Mouse (Mus musculus): ENCODE measurements around the gene Isca2.
A peak's percentile ranks its signal among the peaks of the same experiment; 100 is the strongest.

Gene Isca2

DNA sequence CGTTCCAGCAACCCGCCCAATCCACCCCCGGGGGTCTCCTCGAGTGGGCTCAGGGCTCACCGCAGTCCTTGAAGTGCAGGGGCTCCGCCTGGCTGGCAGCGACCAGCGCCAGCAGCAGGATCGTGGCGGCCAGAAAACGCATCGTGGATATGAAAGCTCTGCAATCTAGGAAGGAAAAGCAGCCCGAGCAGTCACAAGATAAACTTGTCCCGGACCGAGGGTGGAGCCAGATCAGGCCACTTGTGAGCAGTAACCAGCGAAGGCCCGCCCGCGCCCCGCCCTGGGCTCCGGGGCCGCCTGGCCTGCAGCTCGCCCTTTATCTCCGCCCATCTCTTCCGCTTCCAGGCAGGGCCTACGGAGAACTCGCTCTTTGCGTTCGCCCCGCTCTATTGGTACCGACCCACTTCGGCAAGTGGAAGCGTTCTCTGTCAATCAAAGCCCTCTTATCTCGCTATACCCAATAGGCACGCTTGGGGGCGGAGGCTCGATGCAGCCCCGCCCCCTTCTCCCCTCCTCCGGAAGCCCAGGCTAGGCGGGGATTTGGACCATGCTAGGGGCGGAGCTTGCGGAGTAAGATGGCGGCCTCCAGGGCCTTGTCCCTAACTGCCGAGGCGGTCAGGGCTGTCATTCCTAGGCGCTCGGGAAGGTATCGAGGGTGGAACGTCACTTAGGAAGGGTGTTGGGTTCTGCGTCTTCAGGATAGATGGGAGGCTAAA lies at the start of gene Isca2, which contains the start of gene Npc2:
TSS of gene Isca2 (plus strand) at position 526 of the 716 bp plus-strand sequence.
TSS of gene Npc2 (minus strand) at position 427 of the 716 bp plus-strand sequence.
- peak; percentile 92 to 93 for DNase-seq

DNA sequence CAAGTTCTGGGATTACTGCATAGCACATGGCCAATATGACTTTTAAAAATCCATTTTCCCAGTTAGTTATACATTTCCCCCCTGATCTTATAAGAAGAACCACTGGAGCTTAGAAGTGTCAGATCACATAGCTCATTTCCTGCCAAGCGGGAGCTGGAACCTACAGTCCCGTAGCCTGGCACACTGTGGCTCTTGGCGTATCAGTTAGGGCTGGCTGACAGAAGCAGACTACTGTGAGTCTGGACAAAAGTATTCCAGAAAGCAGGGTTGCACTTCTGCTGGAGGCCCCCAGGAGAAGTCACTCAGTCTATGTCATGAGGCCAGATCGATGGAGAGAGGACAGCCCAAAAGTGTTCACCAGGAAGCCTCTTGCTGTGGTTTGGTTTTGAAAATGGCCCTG lies 46.7 kb upstream of the Isca2 start:
- DNase-seq: no peak

DNA sequence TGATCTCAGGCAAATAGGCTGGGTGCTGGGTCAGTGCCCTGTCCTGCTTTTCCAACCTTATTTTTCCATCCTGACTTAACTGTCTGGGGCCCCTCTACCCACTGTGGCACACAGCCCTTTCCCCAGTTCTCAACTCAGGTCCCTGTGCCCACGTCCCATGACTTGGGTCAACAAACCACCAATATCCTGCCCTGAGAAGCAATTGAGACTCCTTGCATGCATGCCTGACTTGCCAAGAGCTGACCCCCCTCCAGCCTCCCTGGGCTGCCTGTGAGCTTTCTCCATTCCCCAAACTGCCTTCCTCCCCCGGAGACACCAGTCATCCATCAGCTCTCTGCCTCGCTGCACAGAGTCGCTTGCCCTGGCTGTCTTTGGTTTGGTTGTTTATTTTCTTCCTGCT lies 46.1 kb upstream of the Isca2 start:
- no peak for DNase-seq

DNA sequence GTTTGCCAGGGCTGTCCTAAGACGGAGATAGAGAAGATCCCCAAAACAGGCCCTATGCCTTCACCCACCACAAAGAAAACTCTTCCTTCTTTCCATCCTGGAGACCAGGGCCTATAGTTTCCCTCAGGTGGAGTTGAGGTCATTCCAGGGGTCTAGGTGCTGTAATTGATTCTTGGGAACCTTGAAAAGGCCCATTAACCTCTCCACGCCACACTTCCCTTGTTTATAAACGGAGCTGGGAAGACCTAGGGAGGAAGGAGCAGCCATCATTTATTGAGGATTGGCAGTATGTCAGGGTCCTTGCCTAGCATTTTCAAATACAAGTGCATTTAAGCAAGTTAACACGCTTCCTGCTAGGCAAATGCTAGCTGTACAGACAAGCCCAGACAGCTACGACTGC lies 45.6 kb upstream of the Isca2 start:
- no peak for DNase-seq

DNA sequence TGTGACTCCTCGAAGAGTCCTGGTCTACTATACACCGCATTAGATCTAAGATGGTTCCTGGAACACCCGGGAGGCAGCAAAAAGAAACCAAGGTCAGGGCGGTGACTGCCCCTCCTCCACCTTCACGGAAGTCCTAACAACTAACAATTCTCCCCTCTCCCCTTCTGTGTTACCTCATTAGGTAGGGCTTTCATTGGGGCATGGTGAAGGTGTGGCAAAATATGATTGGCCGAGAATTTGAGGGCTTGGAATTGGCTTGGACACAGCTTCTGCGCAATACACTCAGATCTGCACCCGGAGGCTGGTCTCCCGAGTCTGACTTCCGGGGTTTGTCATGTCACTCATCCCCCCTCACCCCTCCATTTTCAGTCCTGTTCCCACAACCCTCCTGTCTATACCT lies 44.6 kb upstream of the Isca2 start:
- no peak for DNase-seq

DNA sequence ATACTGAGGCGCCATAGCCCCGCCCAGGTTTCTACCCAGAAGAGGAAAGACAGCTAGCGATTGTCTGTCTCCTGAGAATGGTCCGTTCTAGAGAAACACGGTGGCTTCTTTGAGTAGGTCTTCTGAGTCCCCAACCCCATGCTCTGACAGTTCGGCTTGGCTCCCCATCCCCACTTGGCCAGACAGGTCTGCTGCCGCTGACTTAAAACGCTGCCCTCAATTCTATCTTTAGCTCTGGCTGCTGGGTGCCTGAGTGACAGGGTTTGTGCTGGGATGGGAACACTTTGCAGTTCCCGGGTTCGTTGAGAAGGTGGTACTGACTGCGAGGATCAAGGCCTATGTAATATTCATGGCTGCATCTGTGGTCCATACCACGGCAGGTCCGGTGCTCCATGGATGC lies 39.7 kb upstream of the Isca2 start:
- no peak for DNase-seq

DNA sequence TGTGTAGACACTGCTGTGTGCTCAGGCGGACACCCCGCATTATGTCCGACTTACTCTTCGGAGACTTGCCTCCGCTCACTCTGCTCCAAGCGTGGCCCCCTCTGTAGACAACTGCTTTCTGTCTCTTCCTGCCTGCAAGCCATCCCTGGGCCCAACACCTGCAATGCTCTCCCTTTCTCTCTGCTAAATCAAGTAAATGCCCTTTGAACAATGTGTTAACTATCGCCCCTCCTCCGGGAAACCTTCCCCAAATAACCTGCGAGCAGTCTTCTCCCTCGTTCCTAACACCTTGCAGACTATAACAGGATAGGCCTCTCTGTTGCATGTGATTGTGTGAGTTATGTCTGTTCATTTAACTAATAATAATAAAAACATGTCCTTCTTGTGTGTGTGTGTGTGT lies 29.6 kb upstream of the Isca2 start:
- no peak for DNase-seq

DNA sequence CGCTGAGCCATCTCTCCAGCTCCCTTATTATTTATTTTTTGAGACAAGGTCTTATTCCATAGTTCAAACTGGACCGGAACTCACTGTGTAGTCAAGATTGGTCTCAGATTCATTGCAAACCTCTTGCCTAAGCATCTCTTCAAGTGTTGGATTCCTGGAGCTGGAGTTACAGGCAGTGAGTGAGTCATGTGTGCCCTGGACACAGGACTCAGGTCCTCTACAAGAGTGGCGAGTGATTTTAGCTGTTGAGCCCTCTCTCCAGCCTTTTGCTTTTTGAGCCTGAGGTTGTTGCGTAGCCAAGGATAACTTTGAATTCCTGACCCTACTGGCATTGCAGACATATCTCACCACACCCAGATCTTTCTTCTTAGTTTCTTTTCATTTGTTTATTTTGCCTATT lies 27.4 kb upstream of the Isca2 start:
- no peak for DNase-seq

DNA sequence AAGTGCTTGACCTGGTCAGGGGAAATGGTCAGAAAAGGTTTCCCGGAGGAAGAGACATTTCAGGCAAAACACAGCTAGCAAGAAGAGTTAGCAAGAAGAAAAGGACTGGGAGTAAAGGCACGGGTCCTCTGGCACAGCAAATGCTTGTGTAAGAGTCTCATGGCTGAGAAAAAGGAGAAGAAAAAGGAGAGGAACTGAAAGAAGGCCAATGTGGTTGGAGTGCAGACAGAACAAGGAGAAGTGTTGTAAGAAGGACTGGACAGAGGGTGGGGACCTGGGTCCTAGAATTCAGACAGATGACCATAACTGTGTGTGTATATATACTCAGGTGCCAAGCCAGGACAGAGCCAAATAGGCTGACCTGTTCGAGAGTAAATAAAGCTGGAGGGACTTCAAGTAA lies 24.9 kb upstream of the Isca2 start:
- DNase-seq: no peak

DNA sequence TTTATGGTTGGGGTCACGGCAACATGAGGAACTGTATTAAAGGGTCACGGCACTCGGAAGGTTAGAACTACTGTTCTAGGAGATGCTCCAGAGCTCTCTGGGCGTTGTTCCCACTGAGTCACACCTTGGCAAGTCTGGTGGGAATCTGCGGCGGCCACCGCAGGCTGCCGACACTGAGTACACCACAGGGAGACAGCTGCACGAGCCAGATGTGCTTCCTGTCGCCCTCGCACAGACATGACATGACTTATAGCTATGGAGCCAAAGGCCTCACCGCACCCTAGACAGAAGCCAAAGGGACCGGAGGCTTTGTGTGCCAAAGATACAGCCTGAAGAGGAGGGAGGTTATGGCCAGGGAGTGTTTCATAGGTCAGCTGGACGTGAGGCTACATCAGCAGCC lies 22.4 kb upstream of the Isca2 start:
- DNase-seq: no peak

DNA sequence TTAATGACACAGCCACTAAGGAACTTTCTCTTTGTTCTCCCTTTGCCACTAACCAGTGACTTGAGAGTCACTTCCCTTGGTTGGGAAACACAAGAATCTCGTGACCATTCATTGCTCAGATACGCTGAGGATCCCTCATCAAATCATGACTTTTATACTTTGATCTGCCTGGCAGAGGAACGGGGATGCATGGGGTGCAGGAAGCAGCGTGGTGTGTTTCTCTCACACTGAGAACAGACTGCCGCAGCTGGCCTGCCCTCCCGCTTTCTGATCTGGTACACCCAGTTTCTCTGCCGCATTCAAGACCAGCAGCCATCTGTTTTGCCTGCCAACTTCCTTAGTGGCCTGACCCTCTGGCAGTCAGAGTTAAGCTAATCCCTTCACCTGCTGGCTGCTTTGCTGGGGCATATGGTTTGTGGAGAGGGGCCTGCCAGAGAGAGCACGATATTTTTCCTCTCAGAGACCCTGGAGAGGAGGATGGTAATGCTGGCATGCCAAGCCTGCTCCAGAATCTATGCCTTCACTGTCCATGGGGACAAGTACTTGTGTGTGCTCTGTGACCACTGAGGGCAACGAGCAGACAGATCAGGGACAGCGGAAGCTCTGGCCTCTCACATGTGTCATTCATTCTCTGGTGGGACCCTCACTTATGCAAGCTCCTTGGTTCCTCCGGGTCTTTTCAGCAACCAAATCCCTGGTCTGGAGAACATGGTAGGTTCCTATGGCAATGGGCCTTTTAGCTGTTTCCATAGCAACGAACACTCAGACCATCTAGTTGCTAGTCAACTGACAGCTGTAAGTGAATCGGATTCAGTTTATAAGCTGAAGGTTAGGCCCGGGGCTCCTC lies 20.7 kb upstream of the Isca2 start:
- peak; percentile 59 to 64 for DNase-seq

DNA sequence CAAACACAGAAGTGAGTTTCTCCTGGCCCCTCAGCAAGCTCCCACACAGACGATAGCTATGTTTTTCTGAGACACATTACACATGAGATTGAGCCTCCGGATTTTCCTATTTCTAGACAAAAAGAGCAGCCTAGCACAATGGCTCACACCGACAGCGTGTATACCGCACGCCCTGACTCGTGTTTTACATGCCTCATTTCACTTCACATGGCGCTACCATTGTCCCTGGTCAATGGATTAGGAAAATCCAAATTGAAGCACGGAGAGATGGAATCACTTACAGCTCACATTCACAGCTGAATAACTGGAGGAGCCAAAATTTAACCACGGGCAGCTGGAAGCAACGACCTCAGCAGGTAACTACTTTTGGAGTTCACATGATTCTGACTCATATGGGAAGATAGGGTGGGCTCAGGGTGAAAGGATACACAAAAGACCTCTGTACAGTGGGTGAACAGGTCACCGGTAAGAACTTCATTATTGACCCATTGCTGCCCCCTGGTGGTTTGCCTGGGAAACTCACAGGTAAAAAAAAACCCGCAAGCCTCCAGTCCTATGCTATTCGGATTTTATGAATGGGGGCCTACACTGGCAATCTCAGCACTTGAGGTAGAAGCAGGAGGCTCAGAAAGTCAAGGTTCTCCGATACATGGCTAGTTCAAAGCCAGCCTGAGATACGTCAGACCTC lies 17.9 kb upstream of the Isca2 start:
- DNase-seq: peak; percentile 72

DNA sequence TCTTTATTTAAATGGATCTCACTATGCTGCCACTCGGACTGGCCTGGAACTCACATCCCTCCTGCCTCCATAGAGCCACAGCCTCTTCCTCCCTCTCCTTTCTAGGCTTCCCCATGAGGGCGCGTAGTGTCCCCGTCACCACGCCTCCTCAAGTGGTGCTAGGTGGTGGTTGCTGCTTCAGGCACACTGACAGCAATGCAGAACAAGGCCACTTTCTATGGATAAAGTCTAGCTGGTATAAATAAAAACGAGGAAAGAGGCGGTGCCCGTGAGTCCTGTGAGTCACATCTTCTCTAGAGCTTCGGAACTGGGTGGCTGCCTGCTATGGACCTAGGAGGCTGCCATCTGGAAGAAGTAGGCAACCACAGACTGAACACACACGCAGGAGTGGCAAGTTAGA lies 17.0 kb upstream of the Isca2 start:
- DNase-seq: no peak

DNA sequence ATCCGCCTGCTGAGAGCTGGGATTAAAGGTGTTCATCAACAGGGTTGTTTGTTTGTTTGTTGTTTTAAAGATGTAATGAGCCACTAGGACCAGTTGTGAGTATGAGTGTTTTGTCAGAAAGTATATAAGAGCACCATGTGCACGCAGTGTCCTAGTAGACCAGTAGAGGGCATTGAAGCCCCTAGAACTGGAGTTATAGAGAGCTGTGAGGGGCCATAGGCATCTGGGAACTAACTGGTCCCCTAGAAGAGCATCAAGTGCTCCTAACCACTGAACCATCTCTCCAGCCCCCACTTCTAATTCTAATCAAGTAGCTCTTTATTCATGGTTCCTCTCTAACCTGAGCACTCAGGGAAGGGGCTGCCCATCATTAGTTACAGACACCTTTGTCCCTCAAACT lies 14.0 kb upstream of the Isca2 start:
- no peak for DNase-seq

DNA sequence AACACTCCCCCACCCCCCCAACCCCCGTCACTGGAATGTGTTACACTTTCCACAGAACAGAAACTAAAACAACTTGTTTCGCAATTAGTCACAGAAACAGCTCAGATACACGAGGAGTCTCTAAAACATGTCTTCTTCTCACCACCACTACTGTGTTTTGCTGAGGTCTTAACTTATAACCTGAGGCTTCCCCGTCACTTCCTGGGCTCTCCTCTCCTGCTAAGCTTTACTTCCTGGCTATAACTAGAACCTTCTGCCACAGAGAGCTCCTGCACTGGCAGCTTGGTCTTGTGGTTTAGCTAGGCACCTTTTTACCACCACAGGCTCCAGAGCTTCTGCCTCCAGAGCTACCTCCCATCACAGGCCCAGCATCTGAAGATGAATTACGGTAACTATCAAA lies 10.5 kb upstream of the Isca2 start:
- no peak for DNase-seq

DNA sequence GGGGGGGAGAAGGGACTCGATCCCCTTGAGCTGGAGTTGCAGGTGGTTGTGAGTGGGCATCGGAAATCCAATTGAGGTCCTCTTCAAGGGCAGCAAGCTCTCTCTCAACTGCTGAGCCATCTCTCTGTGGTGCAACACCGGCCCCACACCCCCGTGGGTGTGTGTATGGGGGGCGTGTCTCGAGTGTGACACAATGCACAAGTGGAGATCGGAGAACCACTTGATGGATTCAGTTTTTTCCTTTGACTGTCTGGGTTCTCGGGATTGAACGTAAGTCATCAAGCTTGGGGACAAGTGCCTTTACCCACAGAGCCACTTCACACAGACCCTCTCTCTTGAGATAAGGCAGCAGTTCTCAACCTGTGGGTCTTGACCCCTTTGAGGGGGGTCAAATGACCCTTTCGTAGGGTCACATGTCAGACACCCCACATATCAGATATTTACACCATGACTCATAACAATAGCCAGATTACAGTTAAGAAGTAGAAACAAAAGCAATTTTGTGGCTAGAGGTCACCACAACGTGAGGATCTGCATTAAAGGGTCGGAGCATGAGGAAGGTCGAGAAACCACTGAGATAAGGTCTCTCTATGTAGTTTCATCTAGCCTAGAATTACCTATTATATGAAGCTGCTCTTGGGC lies 9.4 kb upstream of the Isca2 start:
- DNase-seq: no peak

DNA sequence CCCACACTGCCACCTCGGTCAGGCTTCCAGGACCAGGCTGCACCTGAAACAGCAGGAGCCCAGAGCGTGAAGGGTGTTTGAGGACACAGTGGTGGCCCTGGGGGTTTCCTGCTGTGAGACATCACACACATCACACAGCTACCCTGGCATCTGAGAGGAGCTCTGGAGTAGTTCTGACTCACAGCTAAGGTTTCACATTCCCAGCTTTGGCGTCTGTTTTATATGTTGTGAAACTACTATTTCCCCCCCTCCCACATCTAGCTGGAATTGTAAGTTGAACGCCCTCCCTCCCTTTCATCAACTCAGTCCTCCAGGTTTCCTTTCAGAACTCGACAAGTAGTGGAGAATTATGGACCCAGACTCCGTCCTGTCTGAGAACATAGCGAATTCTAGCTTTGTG lies 8.3 kb upstream of the Isca2 start:
- no peak for DNase-seq

DNA sequence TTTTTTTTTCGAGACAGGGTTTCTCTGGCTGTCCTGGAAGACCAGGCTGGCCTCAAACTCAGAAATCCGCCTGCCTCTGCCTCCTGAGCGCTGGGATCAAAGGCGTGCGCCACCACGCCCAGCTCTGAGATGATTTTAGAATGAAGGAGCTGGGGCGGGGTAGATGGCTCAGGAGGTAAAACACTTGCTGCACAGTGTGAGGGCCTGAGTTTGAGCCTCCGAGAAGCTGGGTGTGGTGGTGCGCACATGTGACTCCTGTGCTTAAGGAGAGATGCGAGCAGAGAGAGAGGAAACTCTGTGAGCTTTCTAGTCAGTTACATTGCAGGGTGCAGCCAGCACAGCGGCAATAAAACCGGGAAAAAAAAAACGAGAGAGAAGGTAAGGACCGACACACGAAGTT lies 7.5 kb upstream of the Isca2 start:
- DNase-seq: no peak

DNA sequence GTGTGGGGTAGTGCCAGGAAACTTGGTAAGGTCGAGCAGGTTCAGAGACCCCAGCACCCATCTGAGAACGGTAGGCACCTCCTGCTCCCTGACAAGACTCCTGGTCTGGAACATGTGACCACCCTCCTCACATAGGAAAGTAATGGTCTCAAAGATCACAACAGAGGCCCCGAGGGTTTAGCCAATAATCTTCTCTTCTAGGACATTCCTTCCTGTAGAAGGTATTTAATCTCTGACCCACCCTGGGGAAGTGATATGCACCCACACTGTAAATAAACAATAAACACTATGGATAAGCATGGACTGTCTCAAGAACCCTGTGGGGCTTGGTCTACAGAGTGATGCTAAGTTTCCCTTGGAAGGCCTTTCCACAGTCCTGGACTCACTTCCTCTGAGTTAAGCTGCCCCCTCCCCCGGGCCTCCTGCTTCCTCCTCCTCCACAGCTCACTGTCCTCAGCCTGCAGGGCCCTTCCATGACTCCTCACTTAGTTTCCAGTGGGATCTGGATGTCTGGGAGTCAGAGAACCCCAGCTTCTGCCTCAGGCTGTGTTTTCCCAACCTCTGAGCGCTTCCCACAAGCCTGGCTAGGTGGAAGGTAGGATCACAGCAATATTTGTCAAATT lies 6.8 kb upstream of the Isca2 start:
- DNase-seq: no peak

DNA sequence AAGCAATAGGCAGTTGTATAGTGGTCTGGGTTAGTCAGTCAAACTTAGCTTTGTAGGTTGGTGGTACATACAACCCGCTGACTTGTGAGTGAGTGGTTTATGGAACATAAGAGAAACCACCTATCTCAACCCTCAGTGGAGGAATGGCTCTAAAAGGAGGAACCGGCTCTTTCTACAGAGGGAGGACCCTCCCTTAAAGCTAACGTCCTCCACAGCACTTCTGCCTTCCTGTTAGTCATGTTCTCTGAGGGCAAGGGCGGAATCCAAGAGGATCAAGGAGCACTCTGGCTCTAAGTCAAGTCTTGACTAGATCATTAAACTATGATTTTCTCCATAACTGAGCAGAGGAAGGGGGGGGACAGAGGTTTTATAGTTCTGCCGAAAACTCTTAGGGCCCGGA lies 5.5 kb upstream of the Isca2 start:
- no peak for DNase-seq

DNA sequence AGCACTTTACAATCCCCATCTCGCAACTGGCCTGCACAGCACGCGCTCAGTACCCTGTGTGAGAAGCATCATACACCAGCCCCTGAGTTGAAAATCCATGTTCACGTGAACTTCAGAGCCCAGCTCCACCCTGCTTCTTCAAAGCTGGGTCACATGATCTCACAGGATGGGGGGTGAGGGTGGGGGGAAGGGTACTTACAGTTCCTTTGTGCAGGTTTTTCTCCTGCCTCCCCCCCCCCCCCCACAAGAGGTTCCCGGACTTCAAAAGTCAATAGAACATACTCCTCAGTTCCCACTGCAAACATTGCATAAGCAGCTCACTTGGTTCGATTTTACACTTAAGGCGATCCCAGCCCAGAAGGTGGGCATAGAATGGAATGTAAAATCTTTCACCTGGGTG lies 3.4 kb upstream of the Isca2 start:
- no peak for DNase-seq

DNA sequence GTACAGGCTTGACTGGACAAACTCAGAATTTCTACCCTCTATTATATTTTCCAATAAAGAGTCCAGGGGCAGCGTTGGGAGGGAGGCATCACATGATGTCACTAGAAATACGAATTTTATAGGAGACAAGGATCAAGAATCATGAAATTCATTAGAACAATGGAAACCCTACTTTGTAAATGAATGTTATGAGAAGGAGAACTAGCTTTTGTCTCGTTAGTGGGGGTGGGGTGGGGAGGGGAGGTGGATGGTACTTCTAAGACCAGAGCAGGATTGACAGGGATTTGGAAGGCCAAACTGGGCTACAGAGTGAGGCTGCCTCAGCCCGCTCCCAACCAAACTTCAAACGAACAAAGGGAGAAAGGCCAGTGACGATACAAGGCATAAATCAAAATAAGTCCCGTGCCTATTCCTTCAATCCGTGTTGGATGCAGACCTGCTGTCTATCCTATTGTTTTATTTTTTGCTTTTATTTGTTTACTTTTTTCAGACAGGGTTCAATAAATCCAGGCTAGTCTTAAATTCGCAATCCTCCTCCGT lies 1.0 kb upstream of the Isca2 start:
- no peak for DNase-seq

DNA sequence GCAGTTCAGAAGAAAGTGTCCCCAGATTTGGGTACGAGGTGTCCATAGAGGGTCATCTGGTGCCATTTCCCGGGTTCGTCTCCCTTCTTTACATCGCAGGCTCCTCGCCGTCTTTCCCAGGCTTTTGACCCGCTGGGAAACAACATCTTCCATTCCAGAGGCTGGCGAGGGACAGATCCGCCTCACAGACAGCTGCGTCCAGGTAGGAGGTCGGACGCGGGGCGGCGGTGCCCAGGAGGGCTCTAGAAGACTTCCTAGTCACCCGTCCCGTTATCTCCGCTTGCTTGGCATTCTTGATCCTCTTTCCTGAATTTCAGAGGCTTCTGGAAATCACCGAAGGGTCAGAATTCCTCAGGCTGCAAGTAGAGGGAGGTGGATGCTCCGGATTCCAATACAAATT lies 425 bp downstream of the Isca2 start:
- no peak for DNase-seq
